Mouse (Mus musculus) liver, embryonic 11.5 days (tissue): ENCODE results near the gene Cux1. TPM values are rescaled to one million over a fixed set of nuclear protein-coding genes. Genes with fewer than 3 reads are reported as not detected.

Experiments used
- ATAC-seq: fragments of 200-750 bp; cut with Nextera tagmentation; replicated peaks from 2 replicates; pipeline ENCODE4 v1.8.0; 2017; ENCODE audit warnings: moderate number of reproducible peaks, mild to moderate bottlenecking, moderate TSS enrichment, moderate library complexity; ENCODE audit not compliant: low FRiP score
- DNase-seq: peaks from one replicate; pipeline ENCODE4 v3.0.0-alpha.2; 2017; ENCODE audit warnings: low spot score
- H3K27ac ChIP-seq: fragments of 300-500 bp; sonication (generic); 2 replicates; pipeline ENCODE4 v1.5.1; 2014; ENCODE audit warnings: mild to moderate bottlenecking, low read depth, low read length, control low read depth
- H3K27me3 ChIP-seq: fragments of 300-500 bp; sonication (generic); replicated peaks from 2 replicates; pipeline ENCODE4 v1.6.1; 2014; ENCODE audit warnings: low read length, mixed read lengths; ENCODE audit not compliant: control insufficient read depth, insufficient read depth
- H3K36me3 ChIP-seq: fragments of 300-500 bp; sonication (generic); 2 replicates; pipeline ENCODE4 v1.6.1; 2014; ENCODE audit warnings: mild to moderate bottlenecking, low read length, moderate library complexity, mixed read lengths; ENCODE audit not compliant: control insufficient read depth, insufficient read depth
- H3K4me1 ChIP-seq: fragments of 300-500 bp; sonication (generic); replicated peaks from 2 replicates; pipeline ENCODE4 v1.6.1; 2014; ENCODE audit warnings: low read length, mixed read lengths; ENCODE audit not compliant: control insufficient read depth, insufficient read depth
- H3K4me2 ChIP-seq: fragments of 300-500 bp; sonication (generic); 2 replicates; pipeline ENCODE4 v1.6.1; 2014; ENCODE audit warnings: mild to moderate bottlenecking, control low read depth, moderate library complexity
- H3K4me3 ChIP-seq: fragments of 300-500 bp; sonication (generic); 2 replicates; pipeline ENCODE4 v1.5.1; 2014; ENCODE audit warnings: low read depth, low read length, control low read depth
- H3K9ac ChIP-seq: fragments of 300-500 bp; sonication (generic); 2 replicates; pipeline ENCODE4 v1.6.1; 2014; ENCODE audit warnings: low read depth, low read length, control low read depth
- H3K9me3 ChIP-seq: fragments of 300-500 bp; sonication (generic); 2 replicates; pipeline ENCODE4 v1.6.1; 2016; ENCODE audit warnings: low read length, inconsistent platforms, mixed read lengths; ENCODE audit not compliant: control insufficient read depth
- WGBS: fragments of 180-500 bp; shearing (Covaris S2); extraction: QIAGEN DNeasy Blood & Tissue Kit; methylation state at CpG from one replicate; pipeline ENCODE4 v1.1.7; 2014; 5-methylcytosine and 5-hydroxymethylcytosine counted together
- polyA plus RNA-seq: library from polyadenylated mRNA; unstranded; fragments of >200 nt; fragmentation: Nextera tagmentation; extraction: Ambion mirVana; gene quantifications from 2 replicates; pipeline ENCODE4 v1.2.1, GENCODE M21; 2014

Gene Cux1
- polyA plus RNA-seq, 1 experiment from 2014 or later = 45.8 TPM

DNA sequence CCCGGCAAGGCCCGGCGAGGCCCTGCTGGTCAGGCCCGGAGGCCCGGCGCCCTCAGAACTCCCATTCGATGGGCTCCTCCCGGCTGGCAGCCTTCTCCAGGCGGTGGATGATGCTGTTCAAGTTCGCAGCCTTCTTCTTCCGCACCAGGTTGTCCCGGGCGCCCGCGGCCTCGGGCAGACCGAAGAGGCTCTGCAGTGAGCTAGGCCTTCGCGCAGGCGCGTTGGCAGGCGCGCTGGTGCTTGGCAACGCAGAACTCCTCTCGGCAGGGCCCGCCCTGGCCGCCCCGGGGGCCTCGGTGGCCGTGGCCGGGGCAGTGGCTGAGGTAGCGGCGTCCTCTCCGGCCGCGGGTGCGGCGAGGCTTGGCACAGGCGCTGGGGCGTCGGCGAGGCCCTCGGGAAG is 292.6 kb downstream of the Cux1 start:
- Histone ChIP-seq H3K9me3 (no peaks in the 10 kb centered on the region), H3K27me3 (no peaks in the 10 kb centered on the region), H3K27ac (no peak overlapping the region), H3K4me3 (no peak overlapping the region), H3K9ac (no peak overlapping the region), H3K4me1 (no peaks in the 10 kb centered on the region), H3K36me3 (peaks cover 29% of the 10 kb centered on the region), H3K4me2 (no peak overlapping the region)
- no peak for DNase-seq
- WGBS = 89% methylated on average over 43 of the region's 43 CpGs
- ATAC-seq = no peak

DNA sequence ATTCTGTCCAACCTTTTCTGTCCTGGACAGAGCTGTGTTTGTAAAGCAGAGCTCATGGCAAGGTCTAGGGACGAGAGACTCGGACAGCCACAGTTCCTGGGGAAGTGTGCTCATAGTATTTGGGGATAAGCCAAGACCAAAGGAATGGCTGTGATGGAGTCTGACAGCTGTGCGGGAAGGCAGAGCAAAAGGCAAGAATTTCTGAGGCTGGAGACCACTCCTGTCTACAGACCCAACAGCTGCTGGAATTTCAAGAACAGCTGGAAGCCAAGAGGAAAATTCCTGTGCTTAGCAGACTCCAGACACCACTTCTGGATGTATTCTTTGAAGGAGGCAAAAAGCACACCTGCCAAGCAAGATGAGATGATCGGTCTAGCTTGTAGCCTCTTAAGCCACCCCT is 297.4 kb downstream of the Cux1 start:
- H3K27me3 ChIP-seq = no peaks in the 10 kb centered on the region
- H3K4me1 ChIP-seq = no peaks in the 10 kb centered on the region
- no peaks in the 10 kb centered on the region for H3K9me3 ChIP-seq
- ATAC-seq (no peak), DNase-seq (no peak)
- no peak overlapping the region for H3K9ac ChIP-seq
- H3K4me2 ChIP-seq = no peak overlapping the region
- H3K4me3 ChIP-seq = no peak overlapping the region
- 90% methylated on average over 4 of the region's 4 CpGs for WGBS
- no peak overlapping the region for H3K27ac ChIP-seq
- peaks cover 10% of the 10 kb centered on the region; the same call in 1 of the 2 replicates for H3K36me3 ChIP-seq

DNA sequence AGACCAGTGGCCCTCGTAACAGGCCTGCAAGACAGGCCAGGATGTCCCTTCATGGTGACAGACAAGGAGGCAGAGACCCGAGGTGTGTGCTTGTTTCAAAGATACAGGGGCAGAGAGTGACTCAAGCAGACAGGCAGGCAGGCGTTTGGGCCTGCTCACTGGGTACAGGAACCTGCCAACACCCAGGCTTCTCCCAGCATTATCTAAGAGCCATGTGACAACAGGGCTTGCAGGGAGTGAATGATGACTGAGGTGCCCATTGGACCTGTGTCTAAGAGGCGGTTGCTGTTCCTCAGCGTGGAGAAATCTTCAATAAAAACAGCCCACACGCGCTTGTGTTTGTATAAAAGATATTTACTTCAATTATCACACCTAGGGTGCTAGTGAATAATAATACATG is 301.2 kb downstream of the Cux1 start:
- no peaks in the 10 kb centered on the region for H3K4me1 ChIP-seq
- no peaks in the 10 kb centered on the region for H3K9me3 ChIP-seq
- WGBS = 68% methylated on average over 7 of the region's 7 CpGs
- ATAC-seq (no peak), DNase-seq (no peak)
- no peak overlapping the region for H3K27ac ChIP-seq
- H3K4me3 ChIP-seq = no peak overlapping the region
- no peak overlapping the region for H3K4me2 ChIP-seq
- H3K36me3 ChIP-seq = no peaks in the 10 kb centered on the region
- H3K27me3 ChIP-seq = no peaks in the 10 kb centered on the region
- no peak overlapping the region for H3K9ac ChIP-seq

DNA sequence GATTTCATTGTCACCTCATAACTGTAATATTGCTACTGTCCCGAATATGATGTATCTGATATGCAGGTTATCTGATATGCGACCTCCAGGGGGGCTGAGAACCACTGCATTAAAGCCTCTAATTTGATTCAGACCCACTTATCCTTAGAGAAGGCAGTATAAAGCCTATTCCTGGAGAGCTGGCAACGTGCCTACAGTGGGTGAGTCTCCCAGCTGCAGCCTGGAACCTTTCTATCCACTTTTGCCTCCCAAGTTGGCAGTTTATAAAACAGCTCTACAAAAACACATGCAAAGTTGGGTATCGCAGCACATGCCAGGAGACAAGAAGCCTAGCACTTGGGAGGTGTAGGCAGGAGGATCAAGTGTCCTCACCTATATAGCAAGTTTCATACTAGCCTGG is 303.9 kb downstream of the Cux1 start:
- WGBS = 82% methylated on average over 4 of the region's 4 CpGs
- Histone ChIP-seq H3K4me3 (no peak overlapping the region), H3K27me3 (no peaks in the 10 kb centered on the region), H3K4me1 (no peaks in the 10 kb centered on the region), H3K4me2 (no peak overlapping the region), H3K9me3 (no peaks in the 10 kb centered on the region), H3K36me3 (no peaks in the 10 kb centered on the region), H3K9ac (no peak overlapping the region), H3K27ac (no peak overlapping the region)
- DNase-seq = no peak
- ATAC-seq = no peak

DNA sequence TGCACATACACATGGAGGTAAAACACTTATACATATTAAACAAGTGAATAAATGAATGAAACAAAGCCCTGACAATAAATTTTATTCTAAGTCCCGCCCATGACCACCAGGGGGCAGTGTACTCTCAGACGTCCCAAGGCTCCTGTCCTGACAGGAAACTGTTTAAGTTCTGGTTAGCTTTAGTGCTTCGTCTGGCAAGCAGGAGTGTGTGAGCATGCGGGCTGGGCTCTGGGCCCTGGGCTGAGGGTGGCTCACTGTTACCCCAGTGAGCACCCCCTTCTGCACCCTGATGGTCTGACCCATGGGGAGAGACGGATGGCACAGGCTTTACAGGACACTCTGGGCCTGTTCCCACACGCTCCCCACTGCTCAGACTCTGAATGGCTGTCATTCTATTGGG is 308.4 kb downstream of the Cux1 start:
- Histone ChIP-seq H3K27me3 (no peaks in the 10 kb centered on the region), H3K9ac (no peak overlapping the region), H3K27ac (no peak overlapping the region), H3K4me1 (no peaks in the 10 kb centered on the region), H3K36me3 (no peaks in the 10 kb centered on the region), H3K9me3 (no peaks in the 10 kb centered on the region), H3K4me2 (no peak overlapping the region), H3K4me3 (no peak overlapping the region)
- no peak for ATAC-seq
- 36% methylated on average over 6 of the region's 6 CpGs for WGBS
- peak; percentile 69 for DNase-seq

DNA sequence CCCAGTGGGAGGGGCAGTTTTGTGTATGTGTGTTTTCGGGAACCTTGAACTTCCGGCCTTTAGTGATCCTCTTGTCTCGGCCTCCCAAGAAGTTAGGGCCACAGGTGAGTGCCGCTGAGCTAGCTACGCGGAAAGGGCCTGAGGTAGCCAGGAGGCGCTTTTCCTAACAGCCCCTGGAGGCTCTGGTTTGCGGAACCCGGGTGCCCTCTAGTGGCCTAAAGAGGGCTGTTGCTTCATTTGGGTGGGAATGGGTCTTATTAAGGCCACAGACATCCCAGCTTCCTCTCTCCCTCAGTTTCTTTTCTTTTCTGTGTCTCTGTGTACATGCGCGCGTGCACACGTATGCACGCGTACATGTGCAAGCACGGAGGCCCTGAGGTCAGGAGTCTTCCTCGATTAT is 314.4 kb downstream of the Cux1 start:
- Histone ChIP-seq H3K27me3 (no peaks in the 10 kb centered on the region), H3K4me3 (no peak overlapping the region), H3K9me3 (no peaks in the 10 kb centered on the region), H3K9ac (no peak overlapping the region), H3K4me1 (no peaks in the 10 kb centered on the region), H3K36me3 (no peaks in the 10 kb centered on the region), H3K4me2 (no peak overlapping the region), H3K27ac (no peak overlapping the region)
- DNase-seq (peak; percentile 79), ATAC-seq (peak; percentile 60)
- 11% methylated on average over 17 of the region's 17 CpGs for WGBS

DNA sequence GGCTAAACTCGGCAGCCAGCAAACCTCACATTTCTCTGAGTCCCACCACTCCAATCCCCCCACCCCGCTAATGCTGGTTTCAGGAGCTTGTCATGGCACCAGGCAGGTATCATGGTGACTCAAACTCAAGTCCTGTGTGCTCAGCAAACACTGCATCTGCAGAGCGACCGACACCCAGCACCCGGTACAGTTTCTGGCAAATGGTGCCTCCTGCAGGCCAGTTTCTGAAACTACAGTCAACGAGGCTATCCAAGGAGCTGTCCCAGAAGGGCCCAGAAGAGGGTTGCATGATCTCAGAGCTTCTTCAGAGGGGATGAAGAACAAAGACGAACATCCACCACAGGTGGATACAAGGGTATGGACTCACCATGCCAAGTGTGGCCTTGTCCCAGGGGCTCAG is 316.3 kb downstream of the Cux1 start:
- Histone ChIP-seq H3K27me3 (no peaks in the 10 kb centered on the region), H3K4me3 (no peak overlapping the region), H3K9ac (no peak overlapping the region), H3K27ac (no peak overlapping the region), H3K4me2 (no peak overlapping the region), H3K36me3 (no peaks in the 10 kb centered on the region), H3K4me1 (no peaks in the 10 kb centered on the region), H3K9me3 (no peaks in the 10 kb centered on the region)
- ATAC-seq (no peak), DNase-seq (no peak)
- 46% methylated on average over 7 of the region's 7 CpGs for WGBS

DNA sequence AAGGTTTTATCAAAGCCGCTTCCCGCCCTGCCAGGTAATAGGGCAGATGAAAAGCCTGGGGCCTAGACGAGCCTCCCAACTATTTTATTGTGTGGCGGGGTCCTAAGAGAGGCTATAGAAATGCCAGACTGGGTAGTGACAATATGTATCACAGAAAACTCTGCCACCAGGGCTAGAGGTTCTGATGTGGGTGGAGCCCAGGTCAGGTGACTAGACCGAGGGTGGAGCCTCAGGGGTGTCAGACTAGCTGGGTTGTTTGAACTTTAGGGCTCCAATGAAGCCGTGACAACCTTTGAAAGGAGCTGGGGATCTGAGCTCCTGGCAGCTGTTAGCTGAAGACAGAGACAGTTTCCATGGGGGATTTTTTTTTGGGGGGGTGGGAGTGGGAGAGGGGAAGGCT is 318.8 kb downstream of the Cux1 start:
- Histone ChIP-seq H3K4me3 (no peak overlapping the region), H3K9me3 (no peaks in the 10 kb centered on the region), H3K4me1 (no peaks in the 10 kb centered on the region; the same call in 1 of the 2 replicates), H3K4me2 (no peak overlapping the region), H3K9ac (no peak overlapping the region), H3K27ac (no peak overlapping the region), H3K36me3 (no peaks in the 10 kb centered on the region), H3K27me3 (peaks cover 7% of the 10 kb centered on the region; the same call in 1 of the 2 replicates)
- WGBS = 58% methylated on average over 6 of the region's 6 CpGs
- no peak for DNase-seq
- ATAC-seq = no peak

DNA sequence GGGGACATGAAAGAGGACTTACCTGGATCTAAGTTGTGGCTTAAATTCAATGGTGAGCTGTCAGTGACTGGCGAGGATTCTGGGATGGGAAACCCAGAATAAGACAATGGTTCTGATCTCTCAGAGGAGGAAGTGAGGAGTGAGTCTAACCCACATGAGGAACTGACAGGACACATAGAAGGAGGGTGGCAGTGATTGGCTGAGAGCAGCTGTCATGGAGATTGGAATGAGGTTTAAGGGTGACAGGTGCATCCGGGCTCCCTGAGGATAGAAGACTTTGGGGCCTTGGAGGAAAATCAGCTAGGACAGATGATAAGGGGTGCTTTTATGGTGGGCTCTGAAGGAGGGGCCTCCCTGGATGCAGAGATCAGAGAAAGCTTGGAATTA is 320.8 kb downstream of the Cux1 start, which contains the start of gene Sh2b2:
Gene Sh2b2 (minus strand): TSS at position 105 of the 387 bp plus-strand sequence.
- no peak for ATAC-seq
- peak within 1 kb of the TSS; percentile 66; the same call in 1 of the 2 replicates for H3K4me3 ChIP-seq
- H3K4me1 ChIP-seq = no peaks in the 10 kb centered on the region; the same call in 1 of the 2 replicates
- peaks cover 7% of the 10 kb centered on the region; the same call in 1 of the 2 replicates for H3K27me3 ChIP-seq
- no peak for DNase-seq
- no peaks in the 10 kb centered on the region for H3K9me3 ChIP-seq
- H3K36me3 ChIP-seq = no peaks in the 10 kb centered on the region
- WGBS = 68% methylated on average over 2 of the region's 2 CpGs
- H3K27ac ChIP-seq = no peak within 1 kb of the TSS
- peak within 1 kb of the TSS; percentile 95 for H3K4me2 ChIP-seq
- H3K9ac ChIP-seq = no peak within 1 kb of the TSS
